Mouse (Mus musculus) MEL (cell line): ENCODE results near the gene Fam228a. TPM values are rescaled to one million over a fixed set of nuclear protein-coding genes. Genes with fewer than 3 reads are reported as not detected.

Experiments used
- DNase-seq: peaks from one replicate; pipeline ENCODE4 v3.0.0; 2011; ENCODE audit warnings: low read depth, low spot score
- H3K27ac ChIP-seq: 2 replicates; pipeline ENCODE4 v1.5.1; 2012; ENCODE audit warnings: low read depth, mild to moderate bottlenecking, control low read depth, low read length, moderate library complexity; ENCODE audit not compliant: control insufficient read depth
- H3K27me3 ChIP-seq, 2 experiments: fragments of 150-350 bp in 1 of 2; sonication (generic) in 1 of 2; 2 replicates each; pipeline ENCODE4 v1.6.1; 2012; ENCODE audit warnings: low read length in 2 of 2, mild to moderate bottlenecking in 2 of 2, improper control_type of control experiment in 1 of 2, moderate library complexity in 1 of 2; ENCODE audit not compliant: insufficient read depth in 2 of 2, control insufficient read depth in 1 of 2
- H3K36me3 ChIP-seq, 2 experiments: 2 replicates each; pipeline ENCODE4 v1.6.1; 2012 to 2014; ENCODE audit warnings: low read length in 2 of 2, improper control_type of control experiment in 1 of 2, inconsistent platforms in 1 of 2, mild to moderate bottlenecking in 1 of 2; ENCODE audit not compliant: insufficient read depth in 2 of 2, control insufficient read depth in 1 of 2
- H3K4me1 ChIP-seq, 2 experiments: fragments of 150-350 bp in 1 of 2; sonication (generic) in 1 of 2; 2 replicates each; pipeline ENCODE4 v1.6.1; 2012; ENCODE audit warnings: low read length in 2 of 2, improper control_type of control experiment in 1 of 2, mild to moderate bottlenecking in 1 of 2; ENCODE audit not compliant: insufficient read depth in 2 of 2, control insufficient read depth in 1 of 2
- H3K4me3 ChIP-seq, 2 experiments: fragments of 150-350 bp in 1 of 2; sonication (generic) in 1 of 2; 2 replicates each; pipeline ENCODE4 v1.5.1; 2012; ENCODE audit warnings: low read depth in 2 of 2, low read length in 2 of 2, mild to moderate bottlenecking in 2 of 2, moderate library complexity in 2 of 2, control low read depth in 1 of 2, improper control_type of control experiment in 1 of 2; ENCODE audit not compliant: control insufficient read depth in 1 of 2, insufficient read depth in 1 of 2
- H3K79me2 ChIP-seq: 2 replicates; pipeline ENCODE4 v1.6.1; 2012; ENCODE audit warnings: mild to moderate bottlenecking, low read length, moderate library complexity; ENCODE audit not compliant: control insufficient read depth, poor library complexity, insufficient read depth
- H3K9ac ChIP-seq: 2 replicates; pipeline ENCODE4 v1.6.1; 2012; ENCODE audit warnings: low read depth, mild to moderate bottlenecking, control low read depth, low read length, moderate library complexity; ENCODE audit not compliant: control insufficient read depth, poor library complexity, severe bottlenecking
- H3K9me3 ChIP-seq: fragments of 150-350 bp; sonication (generic); replicated peaks from 2 replicates; pipeline ENCODE4 v1.6.1; 2012; ENCODE audit warnings: mild to moderate bottlenecking, low read length, improper control_type of control experiment, moderate library complexity; ENCODE audit not compliant: insufficient read depth
- CHD1 ChIP-seq: IDR thresholded peaks from 2 replicates; pipeline ENCODE4 v1.6.1; 2012; ENCODE audit warnings: low read depth, mild to moderate bottlenecking, inconsistent platforms, low read length, improper control_type of control experiment
- CTCF ChIP-seq, 3 experiments: IDR thresholded peaks in 2 of 3; conservative IDR thresholded peaks in 1 of 3; 2 replicates each; pipeline ENCODE4 v1.5.1; 2011 to 2012; ENCODE audit warnings: low read length in 3 of 3, low read depth in 2 of 3, mild to moderate bottlenecking in 2 of 3, improper control_type of control experiment in 1 of 3, inconsistent platforms in 1 of 3, mixed read lengths in 1 of 3, moderate library complexity in 1 of 3; ENCODE audit not compliant: control insufficient read depth in 1 of 3, insufficient read depth in 1 of 3, poor library complexity in 1 of 3, severe bottlenecking in 1 of 3
- E2F4 ChIP-seq: IDR thresholded peaks from 2 replicates; pipeline ENCODE4 v1.6.1; 2011; ENCODE audit warnings: low read depth, low read length, improper control_type of control experiment, borderline replicate concordance
- ELF1 ChIP-seq: IDR thresholded peaks from 2 replicates; pipeline ENCODE4 v1.6.1; 2014; ENCODE audit warnings: low read depth, mild to moderate bottlenecking, inconsistent platforms, low read length, improper control_type of control experiment, moderate library complexity
- ETS1 ChIP-seq: IDR thresholded peaks from 2 replicates; pipeline ENCODE4 v1.6.1; 2012; ENCODE audit warnings: low read depth, mild to moderate bottlenecking, inconsistent platforms, low read length, improper control_type of control experiment, moderate library complexity
- GABPA ChIP-seq: IDR thresholded peaks from 2 replicates; pipeline ENCODE4 v1.6.1; 2012; ENCODE audit warnings: low read depth, mild to moderate bottlenecking, inconsistent platforms, low read length, improper control_type of control experiment, moderate library complexity
- GATA1 ChIP-seq: IDR thresholded peaks from 2 replicates; pipeline ENCODE4 v1.6.1; 2011; ENCODE audit warnings: low read depth, low read length, improper control_type of control experiment
- HCFC1 ChIP-seq: IDR thresholded peaks from 2 replicates; pipeline ENCODE4 v1.6.1; 2012; ENCODE audit warnings: low read depth, mild to moderate bottlenecking, inconsistent platforms, low read length, improper control_type of control experiment, moderate library complexity
- JUND ChIP-seq: IDR thresholded peaks from 2 replicates; pipeline ENCODE4 v1.6.1; 2011; ENCODE audit warnings: low read depth, mild to moderate bottlenecking, improper control_type of control experiment, low read length
- MAFK ChIP-seq: IDR thresholded peaks from 2 replicates; pipeline ENCODE4 v1.6.1; 2011; ENCODE audit warnings: low read depth, mild to moderate bottlenecking, low read length, improper control_type of control experiment, borderline replicate concordance
- MAX ChIP-seq: IDR thresholded peaks from 2 replicates; pipeline ENCODE4 v1.6.1; 2011; ENCODE audit warnings: low read length, improper control_type of control experiment
- MAZ ChIP-seq: IDR thresholded peaks from 2 replicates; pipeline ENCODE4 v1.6.1; 2012; ENCODE audit warnings: low read depth, mild to moderate bottlenecking, inconsistent platforms, low read length, improper control_type of control experiment
- MEF2A ChIP-seq: IDR thresholded peaks from 2 replicates; pipeline ENCODE4 v1.6.1; 2014; ENCODE audit warnings: low read depth, mild to moderate bottlenecking, inconsistent platforms, low read length, improper control_type of control experiment; ENCODE audit not compliant: poor library complexity, insufficient replicate concordance, severe bottlenecking; ENCODE audit errors: extremely low read depth
- MYB ChIP-seq: IDR thresholded peaks from 2 replicates; pipeline ENCODE4 v1.6.1; 2011; ENCODE audit warnings: mild to moderate bottlenecking, low read depth, low read length, improper control_type of control experiment
- POLR2AphosphoS2 ChIP-seq: IDR thresholded peaks from 2 replicates; pipeline ENCODE4 v1.6.1; 2011; ENCODE audit warnings: low read length, improper control_type of control experiment
- POLR2AphosphoS5 ChIP-seq: IDR thresholded peaks from 2 replicates; pipeline ENCODE4 v1.6.1; 2012; ENCODE audit warnings: low read depth, borderline replicate concordance, mild to moderate bottlenecking, inconsistent platforms, low read length, moderate library complexity, mixed read lengths
- RCOR1 ChIP-seq: IDR thresholded peaks from 2 replicates; pipeline ENCODE4 v1.6.1; 2012; ENCODE audit warnings: low read depth, mild to moderate bottlenecking, inconsistent platforms, low read length, improper control_type of control experiment
- SIN3A ChIP-seq: IDR thresholded peaks from 2 replicates; pipeline ENCODE4 v1.6.1; 2012; ENCODE audit warnings: low read length, improper control_type of control experiment, inconsistent platforms
- SMC3 ChIP-seq: IDR thresholded peaks from 2 replicates; pipeline ENCODE4 v1.6.1; 2011; ENCODE audit warnings: low read depth, low read length, improper control_type of control experiment
- TBP ChIP-seq: IDR thresholded peaks from 2 replicates; pipeline ENCODE4 v1.8.0; 2011; ENCODE audit warnings: low read depth, low read length, improper control_type of control experiment
- TCF12 ChIP-seq: IDR thresholded peaks from 2 replicates; pipeline ENCODE4 v1.6.1; 2014; ENCODE audit warnings: low read depth, mild to moderate bottlenecking, inconsistent platforms, low read length, improper control_type of control experiment, moderate library complexity
- USF1 ChIP-seq: IDR thresholded peaks from 2 replicates; pipeline ENCODE4 v1.6.1; 2014; ENCODE audit warnings: low read depth, mild to moderate bottlenecking, inconsistent platforms, low read length, improper control_type of control experiment, moderate library complexity
- USF2 ChIP-seq, 2 experiments: IDR thresholded peaks; 2 replicates each; pipeline ENCODE4 v1.6.1; 2011 to 2012; ENCODE audit warnings: improper control_type of control experiment in 2 of 2, low read length in 2 of 2, borderline replicate concordance in 1 of 2, inconsistent platforms in 1 of 2, low read depth in 1 of 2, mild to moderate bottlenecking in 1 of 2; ENCODE audit not compliant: insufficient read depth in 1 of 2
- polyA plus RNA-seq, 2 experiments: library from polyadenylated mRNA; stranded (reverse) in 1 of 2; unstranded in 1 of 2; fragments of >175 nt in 1 of 2; fragments of >200 nt in 1 of 2; gene quantifications; 2 replicates each; pipeline versions ENCODE4 v1.2.1 to v1.2.4; 2012; ENCODE audit warnings: low replicate concordance in 2 of 2, low read depth in 1 of 2; ENCODE audit not compliant: insufficient read length in 2 of 2, insufficient read depth in 1 of 2, missing spikeins in 1 of 2
- total RNA-seq: library from RNA; depleted of rRNA; stranded (reverse); fragments of 300-350 nt; gene quantifications from 2 replicates; pipeline ENCODE4 v1.2.3, GENCODE M21; 2012

Gene Fam228a
- total and polyA plus RNA-seq, 3 experiments = 0.15 to 0.33 TPM; not detected in 1

DNA sequence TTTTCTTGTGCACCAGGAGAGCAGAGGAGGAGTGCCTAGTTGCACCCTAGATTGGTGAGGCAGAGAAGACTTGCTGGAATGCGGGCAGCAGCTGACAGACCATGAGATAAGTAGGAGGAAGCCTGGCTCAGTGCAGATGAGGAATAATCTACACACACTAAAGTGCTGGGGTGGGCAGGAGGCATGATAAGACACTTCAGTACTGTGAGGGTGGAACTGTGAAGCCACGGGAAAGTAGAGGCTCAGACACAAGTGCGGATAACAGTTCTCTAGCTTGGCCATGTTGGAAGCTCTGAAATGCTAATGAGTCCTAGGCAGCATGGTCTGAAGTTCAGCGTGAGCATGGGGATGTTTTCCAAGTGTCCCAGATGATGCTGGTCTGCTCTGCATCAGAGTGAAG lies 58.3 kb downstream of the Fam228a start (continued):
- TF ChIP-seq SMC3 (no peak; the same call in 1 of the 2 replicates), JUND (no peak), MAZ (peak; percentile 79; the same call in 1 of the 2 replicates), TCF12 (peak; percentile 100), ELF1 (no peak), MAFK (peak; percentile 80; the same call in 1 of the 2 replicates), SIN3A (peak; percentile 95), E2F4 (no peak), GATA1 (peak; percentile 100), CTCF (IDR thresholded peaks at IDR 0.05 in 2 of 3, conservative IDR thresholded peaks at IDR 0.05 in 1 of 3; ENCODE audit: control insufficient read depth in 1 of 3, insufficient read depth in 1 of 3, low read depth in 2 of 3, low read length in 3 of 3, poor library complexity in 1 of 3, severe bottlenecking in 1 of 3) (no peak), HCFC1 (0 out of 2 replicates have a peak, but pooled peaks have one; percentile 46), MAX (peak; percentile 53), MYB (peak; percentile 66), TBP (no peak), POLR2AphosphoS2 (0 out of 2 replicates have a peak, but pooled peaks have one; percentile 40), MEF2A (no peak), USF2 (IDR thresholded peaks at IDR 0.05; ENCODE audit: borderline replicate concordance in 1 of 2, insufficient read depth in 1 of 2, low read depth in 1 of 2, low read length in 2 of 2) (no peak), RCOR1 (peak; percentile 94), ETS1 (peak; percentile 98)

GRCm38 (mm10) chr12:4676336-4676735 lies 61.9 kb downstream of the Fam228a start:
- no peaks in the 10 kb centered on the region for H3K9me3 ChIP-seq

More at GRCm38 (mm10) chr12:4676336-4676735, 61.9 kb downstream of the Fam228a start:
- Histone ChIP-seq H3K36me3 (peaks cover 22 to 26% of the 10 kb centered on the region in 2 experiments), H3K9ac (no peak overlapping the region), H3K4me1 (peaks cover 12 to 17% of the 10 kb centered on the region in 2 experiments), H3K27me3 (no peaks in the 10 kb centered on the region), H3K79me2 (no peaks in the 10 kb centered on the region), H3K4me3 (no peak overlapping the region), H3K27ac (no peak overlapping the region)
- TF ChIP-seq CHD1 (no peak), GATA1 (no peak), POLR2AphosphoS5 (no peak), MAZ (no peak), GABPA (no peak), USF1 (no peak), MYB (no peak), TBP (no peak)
- no peak for DNase-seq
